Mouse (Mus musculus) kidney, adult 2 months (tissue): Measurements from ENCODE around the gene Sema7a.

Experiments used
- CTCF ChIP-seq: fragments of 200-500 bp; conservative IDR thresholded peaks from 2 replicates; pipeline ENCODE4 v1.5.1; 2011; ENCODE audit warnings: low read depth, mild to moderate bottlenecking, control low read depth, low read length, moderate library complexity, mixed read lengths; ENCODE audit not compliant: insufficient read depth, insufficient read length
- POLR2A ChIP-seq: fragments of 200-500 bp; IDR thresholded peaks from one replicate; pipeline ENCODE4 v1.6.1; 2011; ENCODE audit warnings: low read depth, low read length, control low read depth

DNA sequence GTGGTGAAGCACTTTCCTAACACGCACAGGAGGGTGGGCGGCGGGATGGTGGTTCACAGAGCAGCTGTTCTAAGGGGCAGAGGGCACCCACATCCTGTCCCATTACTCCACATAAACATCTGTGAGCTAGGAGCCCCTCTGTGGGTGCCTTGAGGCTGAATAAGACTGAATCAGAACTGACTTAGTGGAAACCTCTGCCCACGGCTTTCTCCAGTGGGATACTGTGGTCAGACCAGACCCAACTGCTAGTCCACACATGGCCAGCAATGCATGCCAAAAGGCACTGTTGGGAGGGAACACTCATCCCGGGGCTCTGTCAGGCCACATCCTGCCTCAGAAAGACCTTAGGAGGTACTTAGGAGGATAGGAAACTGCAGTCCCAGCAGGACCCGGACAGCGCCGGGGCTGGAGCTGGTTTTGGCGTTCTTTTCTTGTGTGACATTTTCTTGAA lies 32.3 kb downstream of the Sema7a start:
- no peak for TF ChIP-seq CTCF
- TF ChIP-seq POLR2A: no peak
